Mouse (Mus musculus) brain, embryonic 14.5 days (tissue): ENCODE results near the gene Tnk2.

ENCODE experiments used
- CTCF ChIP-seq: fragments of 200-500 bp; IDR thresholded peaks from 2 replicates; pipeline ENCODE4 v1.5.1; 2012; ENCODE audit warnings: inconsistent platforms, mild to moderate bottlenecking, moderate library complexity, borderline replicate concordance; ENCODE audit not compliant: insufficient read depth, insufficient read length; ENCODE audit errors: extremely low read depth
- POLR2A ChIP-seq: fragments of 200-500 bp; IDR thresholded peaks from 2 replicates; pipeline ENCODE4 v1.6.1; 2012; ENCODE audit warnings: mild to moderate bottlenecking, inconsistent platforms, borderline replicate concordance; ENCODE audit not compliant: poor library complexity, insufficient read depth, insufficient read length, severe bottlenecking; ENCODE audit errors: extremely low read depth

- TF ChIP-seq CTCF (no peak), POLR2A (no peak)
Observed at GRCm38 (mm10) chr16:32595142-32595855, 48.4 kb upstream of the Tnk2 start.
